Mouse (Mus musculus) hindbrain, embryonic 16.5 days (tissue): ENCODE measurements at regions not wholly inside any gene's neighbourhood (a gene's known extent, or its start where the extent isn't known, plus 50 kb on each side); places are given as distances from the start of the nearest gene placed in this dataset.

Experiments
- ATAC-seq: fragments of 200-750 bp; cut with Nextera tagmentation; 2 replicates; pipeline ENCODE4 v1.8.0; 2017; ENCODE audit warnings: moderate TSS enrichment, moderate library complexity
- H3K27ac ChIP-seq: fragments of 300-500 bp; sonication (generic); 2 replicates; pipeline ENCODE4 v1.5.1; 2014; ENCODE audit warnings: low read depth, mild to moderate bottlenecking, control low read depth, low read length, moderate library complexity
- H3K27me3 ChIP-seq: fragments of 300-500 bp; sonication (generic); replicated peaks from 2 replicates; pipeline ENCODE4 v1.6.1; 2014; ENCODE audit warnings: low read length; ENCODE audit not compliant: control insufficient read depth, insufficient read depth
- H3K36me3 ChIP-seq: fragments of 300-500 bp; sonication (generic); 2 replicates; pipeline ENCODE4 v1.6.1; 2014; ENCODE audit warnings: mild to moderate bottlenecking, low read length, moderate library complexity, mixed read lengths; ENCODE audit not compliant: control insufficient read depth, insufficient read depth
- H3K4me1 ChIP-seq: fragments of 300-500 bp; sonication (generic); 2 replicates; pipeline ENCODE4 v1.6.1; 2014; ENCODE audit warnings: low read depth, low read length; ENCODE audit not compliant: control insufficient read depth, insufficient read depth
- H3K4me2 ChIP-seq: fragments of 300-500 bp; sonication (generic); 2 replicates; pipeline ENCODE4 v1.6.1; 2014; ENCODE audit warnings: mild to moderate bottlenecking, low read length, control low read depth, moderate library complexity
- H3K4me3 ChIP-seq: fragments of 300-500 bp; sonication (generic); 2 replicates; pipeline ENCODE4 v1.5.1; 2014; ENCODE audit warnings: mild to moderate bottlenecking, low read length, control low read depth, moderate library complexity
- H3K9ac ChIP-seq: fragments of 300-500 bp; sonication (generic); 2 replicates; pipeline ENCODE4 v1.6.1; 2014; ENCODE audit warnings: low read depth, mild to moderate bottlenecking, control low read depth, low read length, moderate library complexity
- H3K9me3 ChIP-seq: fragments of 300-500 bp; sonication (generic); 2 replicates; pipeline ENCODE4 v1.6.1; 2014; ENCODE audit warnings: mild to moderate bottlenecking, low read length, moderate library complexity; ENCODE audit not compliant: control insufficient read depth
- WGBS: fragments of 180-500 bp; shearing (Covaris S2); extraction: QIAGEN DNeasy Blood & Tissue Kit; methylation state at CpG from one replicate; pipeline ENCODE4 v1.1.7; 2014; 5-methylcytosine and 5-hydroxymethylcytosine counted together

- peak overlapping the region; percentile 77 for H3K4me2 ChIP-seq
Measured at GRCm38 (mm10) chrX:53976273-53977135, 179.0 kb upstream of the Xlr start.

GRCm38 (mm10) chrX:53975545-53976272 is 178.2 kb upstream of the Xlr start:
- no peaks in the 10 kb centered on the region for H3K27me3 ChIP-seq
- 0 out of 2 replicates have a peak, but pooled peaks have one; percentile 17 for ATAC-seq
- no peak overlapping the region for H3K9ac ChIP-seq
- no peak overlapping the region for H3K27ac ChIP-seq
- H3K9me3 ChIP-seq, result no peaks in the 10 kb centered on the region
- H3K36me3 ChIP-seq, result no peaks in the 10 kb centered on the region
- no peaks in the 10 kb centered on the region for H3K4me1 ChIP-seq
- H3K4me2 ChIP-seq, result peak overlapping the region; percentile 77
- WGBS, result 17% methylated on average over 23 of the region's 28 CpGs
- peak overlapping the region; percentile 44 for H3K4me3 ChIP-seq

More at GRCm38 (mm10) chrX:53976273-53977135, 179.0 kb upstream of the Xlr start:
- 16% methylated on average over 31 of the region's 42 CpGs for WGBS
- peak; percentile 63; the same call in 1 of the 2 replicates for ATAC-seq
- no peak overlapping the region; the same call in 1 of the 2 replicates for H3K9ac ChIP-seq
- no peak overlapping the region for H3K27ac ChIP-seq
- H3K4me3 ChIP-seq, result peak overlapping the region; percentile 44
- no peaks in the 10 kb centered on the region for H3K27me3 ChIP-seq
- H3K36me3 ChIP-seq, result no peaks in the 10 kb centered on the region
- no peaks in the 10 kb centered on the region for H3K9me3 ChIP-seq
- no peaks in the 10 kb centered on the region for H3K4me1 ChIP-seq

GRCm38 (mm10) chrX:53974732-53975544 is 177.4 kb upstream of the Xlr start:
- Histone ChIP-seq H3K9me3 (no peaks in the 10 kb centered on the region), H3K9ac (peak overlapping the region; percentile 17; the same call in 1 of the 2 replicates), H3K4me2 (peak overlapping the region; percentile 77), H3K36me3 (no peaks in the 10 kb centered on the region), H3K27ac (no peak overlapping the region), H3K4me3 (peak overlapping the region; percentile 44), H3K4me1 (no peaks in the 10 kb centered on the region), H3K27me3 (no peaks in the 10 kb centered on the region)
- peak; percentile 70 for ATAC-seq
- 21% methylated on average over 50 of the region's 52 CpGs for WGBS
